Mouse (Mus musculus) hematopoietic stem cell, adult 5-6 weeks (primary cell): ENCODE results near the gene Eci1. TPM values are rescaled to one million over a fixed set of nuclear protein-coding genes. Genes with fewer than 3 reads are reported as not detected.
"Not testable (repeated sequence)": the region's sequence is repeated elsewhere in the genome, so short reads cannot be mapped to it uniquely, and the experiment has no call there.

Experiments used
- ATAC-seq, 2 experiments: fragments of 125-278 bp in 1 of 2; replicated peaks in 1 of 2; 2 replicates each; pipeline ENCODE4 v1.8.0; 2016 to 2017; ENCODE audit warnings: inconsistent platforms in 2 of 2, mild to moderate bottlenecking in 2 of 2, moderate number of reproducible peaks in 2 of 2, low read depth in 1 of 2, moderate TSS enrichment in 1 of 2; ENCODE audit not compliant: low FRiP score in 2 of 2, poor library complexity in 2 of 2, severe bottlenecking in 2 of 2, insufficient read depth in 1 of 2, low TSS enrichment in 1 of 2
- total RNA-seq: library from RNA; stranded (forward); fragments of 172-1452, 232-1000 nt; gene quantifications from 2 replicates; pipeline ENCODE4 v1.2.3, GENCODE M21; 2017

Eci1 gene
- 21.2 and 30.8 TPM in 2 replicates for total RNA-seq

DNA sequence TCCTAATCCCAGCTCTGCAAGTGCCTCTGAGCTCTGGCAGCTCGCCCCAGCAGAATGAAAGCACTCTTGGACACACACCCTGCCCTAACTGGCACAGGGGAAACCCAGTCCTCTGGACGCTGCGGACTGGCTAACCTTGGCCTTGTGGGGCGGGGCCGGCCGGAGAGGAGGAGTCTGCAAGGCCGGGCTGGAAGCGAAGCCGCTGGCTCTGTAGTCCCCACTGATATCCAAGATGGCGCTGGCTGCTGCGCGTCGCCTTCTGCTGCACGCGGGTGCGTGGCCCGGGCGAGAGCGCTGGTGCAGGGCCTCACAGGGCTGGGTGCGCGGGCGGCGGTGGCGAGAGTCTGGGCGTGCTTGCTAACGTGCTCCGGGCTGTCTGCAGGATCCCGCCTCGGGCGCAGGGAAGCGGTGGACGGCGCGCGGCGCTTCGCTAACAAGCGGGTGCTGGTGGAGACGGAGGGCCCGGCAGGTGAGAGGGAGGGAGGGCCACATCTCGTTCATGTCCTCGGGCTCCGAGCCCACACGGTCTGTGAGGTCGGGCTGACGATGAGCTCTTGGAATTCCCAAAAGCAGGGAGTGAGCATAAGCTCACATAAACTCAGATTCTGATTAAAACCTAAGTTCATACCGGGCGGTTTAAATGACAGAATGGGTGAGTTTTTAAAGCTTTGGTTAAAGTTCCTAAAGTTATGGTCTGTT, at the start of gene Eci1:
Eci1 (plus strand) TSS at position 171 of the 699 bp plus-strand sequence.
- ATAC-seq = peak; percentile 98

DNA sequence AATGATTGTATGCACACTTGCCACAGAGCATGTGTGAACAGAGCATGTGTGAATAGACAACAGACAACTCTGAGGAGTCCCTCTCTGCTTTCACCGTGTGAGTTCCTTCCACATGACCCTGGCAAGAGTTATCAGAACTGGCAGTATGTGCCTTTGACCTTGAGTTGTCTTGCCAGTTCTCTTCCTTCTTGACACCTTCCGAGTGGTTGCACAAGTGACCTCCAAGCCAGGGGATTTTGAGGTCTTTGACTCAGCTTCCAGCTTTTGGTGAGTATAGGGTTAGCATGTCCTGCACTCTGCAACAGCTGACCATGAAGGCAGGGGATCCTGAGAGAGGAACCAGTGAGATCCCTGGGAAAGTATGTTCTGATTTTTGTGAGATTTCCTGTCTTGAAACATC, 47.9 kb upstream of the Eci1 start:
- ATAC-seq = no peak

DNA sequence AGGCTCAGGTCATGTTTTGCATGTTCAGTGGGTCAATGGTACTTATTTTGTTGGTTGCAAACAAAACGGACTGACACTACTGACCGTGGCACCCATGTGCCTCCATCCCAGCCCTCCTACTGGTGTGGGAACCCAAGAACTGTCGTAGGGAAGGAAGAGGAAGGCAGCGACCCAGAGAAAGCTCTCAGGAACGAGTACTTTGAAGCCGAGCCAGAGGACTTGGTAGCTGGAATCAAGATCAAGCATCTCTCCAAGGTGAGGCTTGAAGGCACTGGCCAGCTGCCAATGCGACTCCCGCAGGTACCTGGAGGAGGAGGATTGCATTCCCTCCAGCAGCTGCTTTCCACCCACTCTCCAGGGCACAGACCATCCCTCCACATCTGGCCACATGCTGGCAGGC, 42.7 kb upstream of the Eci1 start:
- no peak for ATAC-seq

DNA sequence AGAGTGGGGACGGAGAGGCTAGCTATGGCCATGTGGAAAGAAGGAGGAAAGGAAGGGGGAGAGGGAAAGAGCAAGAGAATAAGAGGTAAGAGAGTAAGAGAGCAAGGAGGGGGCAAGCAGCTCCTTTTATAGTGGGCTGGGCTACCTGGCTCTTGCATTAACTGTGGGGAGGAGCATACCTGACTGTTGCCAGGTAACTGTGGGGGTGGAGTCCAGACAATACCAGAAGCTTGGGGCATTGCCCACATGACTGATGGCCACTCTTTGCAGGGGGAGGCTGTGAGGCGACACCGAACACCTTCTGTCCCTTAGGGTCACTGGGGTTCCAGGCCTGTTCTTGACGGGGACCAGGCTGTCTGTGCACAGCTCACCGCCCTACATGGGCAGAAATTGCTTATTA, 37.7 kb upstream of the Eci1 start:
- no peak for ATAC-seq

DNA sequence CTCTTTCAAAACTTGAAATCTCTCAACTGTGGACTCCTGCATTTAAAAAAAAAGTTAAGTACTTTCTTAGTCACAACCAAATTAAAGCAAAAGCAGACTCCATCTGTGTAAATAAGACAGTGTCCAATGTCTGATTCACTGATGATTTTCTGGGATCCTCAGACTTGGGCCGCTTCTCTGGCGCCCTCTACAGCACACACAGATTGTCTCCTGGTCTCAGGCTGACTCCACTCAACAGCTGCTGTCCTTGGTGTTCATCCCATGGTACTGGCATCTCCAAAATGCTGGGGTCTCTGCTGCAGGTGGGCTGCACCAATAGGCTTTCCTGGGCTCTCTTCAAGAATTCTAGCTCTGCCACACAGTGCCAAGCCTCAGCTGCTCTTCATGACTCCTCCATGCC, 36.6 kb upstream of the Eci1 start:
- peak in 1 of 2 experiments; percentile 64; a peak in 2 of 4 replicates for ATAC-seq

DNA sequence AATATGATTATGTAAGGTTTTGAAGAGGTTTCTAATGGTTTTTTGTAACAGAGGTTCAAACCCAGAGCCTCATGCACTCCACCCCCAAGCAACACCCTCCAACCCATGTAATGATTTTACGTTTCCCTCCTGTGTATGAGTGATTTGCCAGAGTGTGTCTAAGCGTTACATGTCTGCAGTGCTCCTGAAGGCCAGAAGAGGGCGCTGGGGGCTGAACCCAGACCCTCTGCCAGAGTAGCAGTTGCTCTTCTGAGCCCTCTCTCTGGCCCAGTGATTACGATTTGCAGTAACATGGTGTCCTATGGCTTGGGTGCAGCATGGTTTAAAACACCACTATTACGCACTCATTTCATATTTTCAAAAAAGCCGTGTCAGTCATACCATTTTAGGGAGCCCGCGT, 35.3 kb upstream of the Eci1 start:
- 0 out of 4 replicates have a peak, but pooled peaks of 1 of the 2 experiments have one; percentile 25 for ATAC-seq

DNA sequence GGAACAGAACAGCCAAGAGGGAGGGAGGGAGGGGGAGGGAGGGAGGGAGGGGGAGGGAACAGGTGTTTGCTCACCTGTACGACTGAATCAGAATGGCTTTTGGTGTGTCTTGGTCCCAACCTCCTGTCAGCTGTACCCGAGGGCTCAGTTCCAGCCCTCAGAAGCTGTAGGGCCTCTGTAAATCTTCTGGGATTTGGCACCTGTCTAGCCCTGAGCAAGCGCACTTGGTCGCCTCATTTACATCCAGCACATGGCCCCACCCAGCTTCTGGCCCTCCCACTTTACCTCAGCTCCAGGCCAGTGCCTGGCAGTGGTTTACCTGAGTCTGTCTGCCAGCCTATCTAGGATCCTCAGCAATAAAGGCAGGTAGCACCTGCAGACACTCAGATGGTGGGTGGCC, 32.9 kb upstream of the Eci1 start:
- no peak for ATAC-seq

DNA sequence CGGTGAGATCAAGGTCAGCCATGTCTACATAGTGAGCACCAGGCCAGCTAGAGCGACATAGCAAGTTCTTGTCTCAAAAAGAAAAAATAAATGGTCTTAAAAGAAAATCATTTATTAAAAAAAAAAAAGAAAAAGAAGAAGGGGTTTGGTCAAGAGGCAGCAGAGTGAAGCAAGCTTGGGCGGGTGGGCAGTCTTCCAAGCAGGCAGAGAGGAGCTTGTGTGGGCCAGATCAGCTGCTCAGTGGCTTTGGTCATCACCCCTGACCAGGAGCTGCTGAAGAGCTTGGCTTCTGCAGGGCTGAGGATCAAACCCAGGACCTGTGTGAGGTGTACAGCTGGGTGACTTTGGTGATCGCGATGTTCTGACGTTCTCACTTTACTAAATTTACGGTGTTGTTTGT, 32.0 kb upstream of the Eci1 start:
- no peak for ATAC-seq

DNA sequence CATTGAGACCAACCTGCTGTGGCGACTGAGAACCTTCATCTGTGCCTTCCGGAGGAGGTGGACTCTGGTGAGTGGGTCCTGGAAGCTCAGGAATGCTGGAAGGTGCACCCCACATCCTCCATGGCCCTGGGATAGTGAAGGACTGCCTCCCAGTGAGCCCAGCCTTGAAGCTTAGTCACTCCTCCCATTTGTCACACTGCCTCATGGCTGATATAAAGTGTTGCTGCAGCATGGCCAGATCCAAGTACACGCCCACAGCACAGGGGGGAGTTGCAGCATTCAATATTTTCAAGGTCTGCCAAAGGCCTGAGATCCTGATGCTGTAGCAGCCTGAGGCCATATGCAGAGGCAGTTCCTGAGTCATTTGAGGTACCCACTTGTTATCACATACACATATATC, 24.1 kb upstream of the Eci1 start:
- ATAC-seq = no peak

DNA sequence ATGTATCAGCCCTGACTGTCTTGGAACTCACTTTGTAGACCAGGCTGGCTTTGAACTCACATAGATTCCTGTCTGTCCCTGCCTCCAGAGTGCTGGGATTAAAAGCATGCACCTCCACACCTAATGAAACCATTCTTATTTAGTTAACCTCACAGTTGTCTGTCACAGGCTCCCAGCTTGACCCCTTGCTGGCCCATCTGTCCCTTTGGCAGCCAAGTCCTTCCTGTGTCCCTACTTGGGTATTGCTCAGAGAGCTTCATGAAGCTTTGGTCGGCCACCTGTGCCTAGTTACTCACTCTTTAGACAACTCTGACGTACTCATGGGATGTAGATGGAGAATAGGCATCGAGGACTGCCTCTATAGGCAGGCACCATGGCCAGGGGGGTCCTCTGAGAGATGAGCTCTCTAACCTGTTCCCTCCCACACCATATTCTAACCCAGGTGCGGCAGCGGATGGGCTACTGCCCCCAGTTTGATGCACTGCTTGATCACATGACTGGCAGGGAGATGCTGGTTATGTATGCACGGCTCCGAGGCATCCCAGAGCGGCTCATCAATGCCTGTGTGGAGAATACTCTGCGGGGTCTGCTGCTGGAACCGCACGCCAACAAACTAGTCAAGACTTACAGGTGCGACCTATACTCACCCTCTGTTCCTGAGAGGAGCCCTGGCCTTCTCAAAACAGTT, 19.2 kb upstream of the Eci1 start:
- ATAC-seq = no peak

DNA sequence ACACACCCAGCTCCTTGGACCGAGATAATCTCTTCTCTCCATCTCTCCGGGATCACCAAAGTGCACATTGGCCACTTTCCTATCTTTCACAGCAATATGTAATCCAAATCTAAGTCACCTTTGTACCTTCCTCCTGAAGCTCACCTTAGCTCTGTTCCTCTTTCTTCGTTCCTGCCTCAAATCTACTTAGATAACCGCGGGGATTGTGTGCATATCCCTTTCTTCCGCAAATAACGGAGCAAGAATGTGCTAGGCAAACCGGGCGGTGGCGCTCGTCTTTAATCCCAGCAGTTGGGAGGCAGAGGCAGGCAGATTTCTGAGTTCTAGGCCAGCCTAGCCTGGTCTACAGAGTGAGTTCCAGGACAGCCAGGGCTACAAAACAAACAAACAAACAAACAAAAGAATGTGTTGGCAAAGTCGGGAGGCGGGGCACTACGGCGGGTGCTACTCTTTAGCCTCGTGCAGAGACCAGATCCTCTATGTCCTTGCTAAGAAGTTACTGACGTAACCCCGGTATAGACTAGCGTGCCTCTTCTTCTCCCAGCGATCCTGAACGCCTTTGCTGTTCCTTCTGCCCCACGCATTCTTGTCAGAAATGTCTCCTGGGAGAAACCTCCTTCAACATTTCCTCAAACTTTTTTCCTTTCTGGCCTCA, 12.8 kb upstream of the Eci1 start:
- ATAC-seq = peak; percentile 2 to 27; a peak in 1 of 4 replicates

DNA sequence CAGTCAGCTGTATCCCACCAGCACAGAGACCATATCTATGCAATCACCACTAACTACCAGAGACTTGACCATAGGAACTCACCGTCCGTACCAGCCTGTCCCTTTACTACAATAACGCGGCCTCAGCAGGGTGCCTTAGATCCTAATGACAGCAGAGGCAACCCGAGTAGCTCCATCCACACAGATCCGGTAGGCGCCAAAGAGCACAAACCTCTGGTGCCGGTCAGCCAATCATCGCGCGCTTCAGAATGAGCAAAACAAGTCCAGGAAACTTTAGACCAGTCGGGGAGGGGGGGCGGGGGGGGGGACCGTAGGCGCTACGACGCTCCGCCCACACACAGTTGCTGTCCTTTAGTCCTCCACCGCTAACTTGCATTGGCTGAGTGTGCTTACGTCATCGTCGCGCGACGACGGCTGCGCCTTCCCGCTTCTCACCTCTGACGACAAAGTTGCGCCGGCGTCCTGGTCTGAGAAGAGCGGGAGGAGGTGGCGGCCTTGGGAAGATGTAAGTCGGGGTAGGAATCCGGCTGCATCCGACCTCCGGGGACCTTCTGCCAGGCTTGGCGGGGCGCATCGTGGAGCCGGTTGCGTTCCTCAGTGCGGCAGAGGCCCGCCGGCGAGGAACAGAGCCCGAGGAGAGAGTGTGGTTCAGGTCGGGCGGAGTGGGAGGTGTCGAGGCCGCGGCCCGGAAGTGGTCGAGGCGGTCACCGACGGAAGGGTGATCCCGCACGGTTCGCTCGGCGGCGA, 12.0 kb upstream of the Eci1 start, which contains the start of gene Rnps1:
Rnps1 (plus strand) TSS at position 336 of the 747 bp plus-strand sequence.
- peak; percentile 82 to 89 for ATAC-seq

DNA sequence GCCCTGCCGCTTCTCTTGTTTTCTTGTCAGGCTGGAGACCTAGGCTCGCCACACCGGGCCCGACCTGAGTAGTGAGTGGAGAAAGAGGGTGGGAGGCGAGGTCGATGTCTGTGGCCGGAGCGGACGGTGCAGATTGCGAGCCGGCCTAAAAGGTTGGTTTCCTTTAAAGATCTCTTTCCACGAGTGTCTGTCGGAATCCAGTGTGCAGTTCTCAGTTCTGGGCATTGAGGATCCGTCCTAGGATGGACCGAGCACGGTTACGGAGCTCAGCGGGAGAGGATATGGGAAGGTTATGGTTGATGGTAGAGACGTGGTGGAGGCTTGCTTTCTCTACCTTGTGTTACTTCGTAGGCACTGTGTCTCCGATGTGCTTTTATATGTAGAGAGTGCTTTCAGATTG, 11.4 kb upstream of the Eci1 start:
- ATAC-seq = no peak

DNA sequence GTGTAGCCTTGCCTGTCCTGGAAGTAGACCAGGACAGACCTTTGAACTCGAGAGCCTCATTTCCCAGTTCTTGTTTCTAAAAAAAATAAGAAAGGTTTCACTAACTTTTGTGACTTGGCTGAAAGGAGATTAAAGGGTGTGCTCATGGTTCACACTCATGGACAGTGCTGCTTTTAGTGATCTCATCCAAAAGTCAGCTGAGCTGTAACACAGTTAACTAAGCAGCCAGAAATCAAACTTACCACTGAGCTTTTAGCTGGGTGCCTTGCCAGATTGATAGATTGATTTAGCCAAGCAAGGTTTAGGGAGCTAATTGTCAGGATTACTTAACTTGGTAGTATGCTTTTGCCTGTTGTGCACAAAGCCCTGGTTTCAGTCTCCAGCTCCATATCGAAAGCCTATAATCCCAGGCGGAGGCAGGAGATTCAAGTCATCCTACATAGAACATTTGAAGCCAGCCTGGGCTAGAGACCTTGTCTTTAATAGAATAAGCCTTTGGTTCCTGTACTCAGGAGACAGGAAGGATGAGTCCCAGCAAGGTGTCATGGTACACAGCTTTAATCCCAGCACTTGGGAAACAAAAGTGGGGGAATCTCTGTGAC, 10.3 kb upstream of the Eci1 start:
- ATAC-seq = no peak

DNA sequence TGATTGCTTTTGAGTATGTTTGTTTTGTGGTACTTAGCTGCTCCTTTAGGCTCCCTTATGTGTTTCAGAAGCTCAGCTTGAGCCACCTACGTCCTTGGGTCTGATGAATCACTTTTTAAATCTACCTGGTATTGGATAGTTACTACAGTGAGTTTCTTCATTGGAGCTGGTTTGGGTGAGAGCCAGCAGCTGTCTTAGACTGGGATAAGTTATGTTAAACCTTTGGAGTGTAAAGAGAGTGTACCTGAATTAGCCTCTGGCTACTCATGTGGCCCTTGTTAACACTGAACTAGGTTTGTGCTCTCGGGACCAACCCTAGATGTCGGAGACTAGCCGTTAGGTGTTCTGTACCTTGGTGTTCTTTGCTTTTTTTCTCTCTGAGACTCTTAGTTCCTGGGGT, 3.3 kb upstream of the Eci1 start:
- ATAC-seq = no peak

DNA sequence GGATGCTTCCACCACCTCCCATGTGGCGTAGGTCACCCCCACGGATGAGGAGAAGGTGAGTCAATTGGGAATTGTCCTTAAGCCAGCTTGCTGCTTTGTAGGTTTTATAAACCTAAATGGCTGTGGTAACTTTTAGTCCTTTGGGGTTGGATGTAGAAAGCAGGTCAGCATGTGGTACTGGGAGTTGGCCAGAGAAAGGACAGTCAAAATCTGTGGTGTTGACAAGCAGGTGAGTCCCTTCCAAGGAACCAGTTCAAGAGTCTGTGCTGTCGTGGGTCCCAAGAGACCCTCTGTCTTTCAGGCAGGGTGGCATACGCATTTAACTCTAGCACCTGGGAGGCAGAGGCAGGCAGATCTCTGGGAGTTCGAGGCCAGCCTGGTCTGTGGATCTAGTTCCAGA, 2.0 kb upstream of the Eci1 start:
- ATAC-seq = no peak

DNA sequence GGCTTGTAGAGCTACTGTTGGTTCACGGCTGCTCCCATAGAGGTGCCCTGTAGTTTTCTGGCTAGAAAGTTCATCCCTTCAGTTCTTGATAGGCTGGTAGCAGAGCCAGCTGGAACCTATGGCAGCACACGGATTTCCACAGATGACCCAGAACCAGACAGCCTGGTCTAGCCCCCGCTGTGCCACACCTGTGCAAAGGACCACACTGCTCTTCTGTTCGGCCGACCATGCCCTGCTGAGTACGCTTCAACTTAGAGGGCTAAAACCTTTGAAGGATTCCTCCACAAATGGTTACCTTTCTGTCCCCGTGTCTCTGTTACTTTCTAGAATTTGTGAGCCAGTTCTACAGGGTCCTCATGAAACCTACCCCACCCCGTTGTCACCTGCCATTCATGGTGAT, 1.1 kb upstream of the Eci1 start:
- not testable (repeated sequence) for ATAC-seq
